Mouse (Mus musculus) left cerebral cortex, postnatal 10 days (tissue): ENCODE data around the gene Nup133. TPM values are rescaled to one million over a fixed set of nuclear protein-coding genes. Genes with fewer than 3 reads are reported as not detected.

Experiments
- DNase-seq, 2 experiments: peaks; one replicate each; pipeline ENCODE4 v3.0.0; 2021 to 2022; ENCODE audit warnings: low spot score in 2 of 2, mixed read lengths in 1 of 2; ENCODE audit errors: extremely low spot score in 1 of 2
- intact Hi-C: fragments of 180-260 bp; cut with DNase I; formaldehyde crosslinking; loops from one replicate; pipeline ENCODE4 v1.15.1; 2025
- total RNA-seq, 2 experiments: library from RNA; stranded (reverse); gene quantifications; 2 replicates each; pipeline ENCODE4 v1.2.3; 2021

The Nup133 gene
- total RNA-seq, 2 experiments from 2014 or later, result 24.8 to 25.4 TPM

DNA sequence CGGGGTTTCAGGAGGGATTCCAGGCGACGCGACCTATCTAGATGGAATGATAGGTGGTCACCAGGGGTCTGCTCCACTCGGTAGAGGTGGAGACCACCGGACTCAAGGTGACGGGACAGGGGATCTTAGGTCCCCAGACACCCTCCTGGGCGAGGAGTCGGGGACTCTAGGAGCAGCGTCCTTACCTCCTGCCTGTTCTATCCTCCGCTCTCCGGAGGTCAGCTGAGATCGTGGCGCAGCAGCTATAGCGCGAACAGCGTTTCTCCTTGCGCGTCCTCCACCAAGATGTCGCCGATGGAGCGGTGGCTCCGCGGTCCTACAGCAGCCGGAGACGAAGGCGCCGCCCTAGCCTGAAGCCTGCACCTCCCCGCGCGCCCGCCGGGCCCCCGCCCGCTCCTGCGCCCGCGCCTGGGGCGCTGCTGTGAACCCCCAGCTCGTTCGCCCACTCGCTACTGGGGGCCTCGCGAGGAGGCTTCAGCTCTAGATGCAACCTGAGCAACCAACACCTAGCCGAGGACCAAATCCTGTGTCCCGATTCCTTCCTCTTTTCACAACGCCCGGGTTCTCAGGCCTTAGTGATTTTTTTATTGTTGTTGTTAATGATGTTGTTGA is 89.3 kb downstream of the Nup133 start, which contains the start of gene Ccsap:
Gene Ccsap, minus strand, starts transcription at position 562 of the 612 bp plus-strand sequence.
- intact Hi-C loops, result loop anchor here (5.0 kb wide), 1 partner anchor 33 kb away; the partner anchor contains the start of gene Acta1
- DNase-seq, result peak; percentile 41 to 75

DNA sequence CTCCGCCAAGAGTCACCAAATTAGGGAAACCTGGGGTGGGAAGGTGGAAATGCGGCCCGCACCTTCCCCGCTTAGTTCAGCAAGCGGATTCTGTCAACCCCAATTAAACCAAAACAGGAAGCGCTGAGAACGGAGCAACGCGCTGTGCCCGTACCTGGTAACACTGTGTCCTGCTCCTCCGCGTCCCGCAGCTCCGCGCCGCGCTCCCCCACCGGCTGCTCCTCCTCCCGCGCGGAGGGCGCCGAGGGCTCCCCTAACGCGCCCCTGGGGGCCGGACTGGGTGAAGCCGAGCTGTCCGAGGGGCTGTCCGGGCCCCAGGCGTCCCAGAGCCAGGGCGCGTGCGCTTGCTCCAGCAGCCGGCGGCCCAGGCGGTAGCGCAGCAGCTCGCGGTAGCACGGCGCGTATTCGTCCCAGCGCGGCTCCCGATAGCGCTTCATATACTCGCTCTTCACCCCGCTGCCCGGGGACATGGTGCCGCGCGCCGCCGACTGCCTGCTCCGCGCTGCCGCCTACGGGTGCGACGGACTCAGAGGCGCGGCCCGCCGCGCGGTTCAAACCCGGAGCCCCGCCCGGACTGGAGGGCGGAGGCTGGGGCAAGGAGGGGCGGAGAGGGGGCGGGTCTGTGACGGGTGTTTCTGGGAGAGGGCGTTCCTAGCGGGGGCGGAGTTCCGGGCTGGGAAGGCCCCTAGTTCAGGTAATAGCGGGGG is 90.0 kb downstream of the Nup133 start:
- intact Hi-C loops, result loop anchor here (5.0 kb wide), 1 partner anchor 33 kb away; the partner anchor contains the start of gene Acta1

DNA sequence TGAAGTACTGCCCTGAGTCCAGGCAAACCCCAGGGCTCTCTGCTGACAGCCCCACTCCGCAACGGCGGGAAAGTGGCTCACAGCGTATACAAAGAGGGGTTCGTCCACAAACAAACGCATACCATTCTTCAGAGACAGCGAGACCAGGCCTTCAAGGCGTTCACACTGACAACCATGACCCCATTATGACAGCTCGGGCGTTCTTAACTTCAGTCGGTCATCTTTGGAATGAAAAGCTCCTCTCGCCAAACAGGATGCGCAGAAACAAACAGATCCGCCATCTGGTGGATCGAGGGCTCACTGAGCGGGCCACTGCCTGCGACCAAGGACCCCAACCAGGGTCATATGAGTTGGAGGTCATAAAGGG is 90.5 kb downstream of the Nup133 start:
- DNase-seq, result no peak
- intact Hi-C loops, result loop anchor here (5.0 kb wide), 1 partner anchor 34 kb away; the partner anchor contains the start of gene Acta1

More for the DNA sequence above, 90.0 kb downstream of the Nup133 start:
- peak; percentile 82 to 94 for DNase-seq

DNA sequence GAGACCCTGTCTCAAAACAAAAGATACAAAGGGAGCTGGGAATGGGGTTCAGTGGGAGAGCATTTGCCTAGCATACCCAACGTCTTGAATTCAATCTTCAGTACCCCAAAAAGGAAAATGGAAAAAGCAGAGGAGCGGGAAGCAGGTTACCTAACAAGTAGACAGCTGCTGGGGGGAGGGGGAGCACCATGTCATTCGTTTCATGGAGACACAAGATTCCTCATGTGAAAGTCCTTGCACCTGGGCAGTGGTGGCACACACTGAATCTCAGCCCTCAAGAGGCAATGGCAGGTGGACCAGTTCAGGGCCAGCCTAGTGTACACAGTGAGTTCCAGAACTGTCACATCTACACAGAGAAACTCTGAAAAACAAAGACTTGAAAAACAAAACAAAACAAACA is 91.7 kb downstream of the Nup133 start:
- DNase-seq, result peak in 1 of 2 experiments; percentile 54
- intact Hi-C loops, result loop anchor here (5.0 kb wide), 1 partner anchor 35 kb away; the partner anchor contains the start of gene Acta1

DNA sequence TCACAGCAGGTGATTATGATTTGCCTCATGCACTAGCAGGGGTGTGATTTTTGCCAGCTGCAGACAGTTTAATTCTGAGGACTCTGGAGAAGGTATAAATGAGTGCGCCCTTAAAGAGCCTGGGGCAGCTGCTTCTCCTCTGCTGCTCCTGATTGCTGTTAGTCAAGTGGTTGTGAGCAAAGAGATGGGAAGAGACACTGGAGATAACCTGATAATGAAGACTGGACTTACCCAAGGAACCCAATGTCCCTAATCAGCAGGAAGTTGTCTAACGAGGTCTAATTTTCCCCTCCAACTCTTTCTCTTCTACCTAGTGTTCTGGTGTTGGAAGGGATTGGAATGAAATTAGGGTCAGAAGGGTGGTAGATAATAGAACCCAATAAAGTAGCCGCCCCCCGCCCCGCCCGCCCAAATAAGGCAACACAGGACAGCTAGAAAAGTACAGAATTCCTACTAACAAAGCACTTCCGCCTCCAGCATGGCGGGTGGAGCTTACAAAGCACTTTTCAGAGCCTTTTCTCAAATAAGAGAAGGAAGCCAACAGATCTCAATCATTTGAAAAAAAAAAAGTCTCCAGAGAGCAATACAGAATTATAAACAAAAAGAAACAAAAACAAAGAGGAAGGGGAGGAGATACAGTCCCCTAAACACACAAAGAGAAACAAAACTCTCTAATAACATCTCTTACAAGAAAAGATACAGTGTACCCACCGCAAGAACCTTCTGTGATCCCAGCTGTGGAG is 94.2 kb downstream of the Nup133 start:
- intact Hi-C loops, result loop anchor here (5.0 kb wide), 1 partner anchor 37 kb away; the partner anchor contains the start of gene Acta1
- no peak for DNase-seq

DNA sequence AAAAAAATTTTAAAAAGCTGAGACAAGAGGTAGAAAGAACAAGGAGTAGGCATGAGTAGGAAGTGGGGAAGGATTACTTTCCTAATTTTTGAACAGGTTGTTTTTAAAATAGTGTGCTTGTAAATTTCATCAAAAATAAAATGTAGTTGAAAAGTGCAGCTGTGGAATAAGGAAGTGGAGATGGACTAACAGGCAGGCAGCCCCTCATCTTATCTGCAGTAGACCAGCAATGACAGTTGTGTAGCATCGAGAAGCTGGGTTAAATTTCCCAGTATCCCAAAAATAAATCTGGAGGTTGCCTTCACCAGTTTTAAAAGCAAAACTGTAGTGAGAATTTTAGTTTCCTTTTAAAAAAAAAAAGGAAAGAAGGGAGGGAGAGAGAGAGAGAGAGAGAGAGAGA is 94.8 kb downstream of the Nup133 start:
- DNase-seq, result no peak
- intact Hi-C loops, result no loop called here

DNA sequence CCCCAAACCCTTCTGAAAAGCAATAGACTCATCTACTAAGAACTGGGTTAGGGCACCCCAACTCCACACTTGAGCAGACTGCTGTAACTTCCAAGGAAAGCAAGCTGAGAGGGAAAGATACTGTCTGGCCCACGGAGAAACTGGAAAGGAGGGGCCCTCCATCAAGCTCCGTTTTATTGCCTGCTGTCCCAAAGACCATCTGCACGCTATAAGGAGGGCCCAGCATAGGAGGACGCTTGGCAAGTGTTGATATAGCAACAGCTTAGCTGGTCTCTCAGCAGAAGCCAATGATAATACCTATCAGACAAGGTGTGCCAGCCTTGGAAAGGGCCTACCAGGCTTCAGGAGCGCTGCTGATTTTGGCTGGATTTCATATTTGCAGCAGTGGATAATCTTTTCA is 97.5 kb downstream of the Nup133 start:
- intact Hi-C loops, result no loop called here
- DNase-seq, result no peak

DNA sequence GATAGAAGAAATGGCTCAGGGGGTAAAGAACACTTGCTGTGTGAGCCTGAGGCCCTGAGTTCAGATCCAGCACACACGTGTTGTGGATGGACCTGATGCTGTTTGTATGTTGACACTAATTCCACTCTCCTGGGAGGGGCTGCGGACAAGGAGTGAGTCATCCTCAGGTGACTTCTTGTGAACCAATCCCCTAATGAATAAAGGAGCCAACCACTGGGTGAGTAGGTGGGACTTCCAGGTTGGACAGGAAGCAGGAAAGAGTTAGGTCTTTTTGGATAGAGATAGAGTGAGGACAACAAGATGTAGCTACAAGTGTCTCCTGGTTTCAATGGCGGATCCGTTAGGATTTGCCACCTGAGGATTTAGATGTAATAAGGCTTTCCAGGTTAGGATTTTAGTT is 99.7 kb downstream of the Nup133 start:
- intact Hi-C loops, result no loop called here
- DNase-seq, result no peak

DNA sequence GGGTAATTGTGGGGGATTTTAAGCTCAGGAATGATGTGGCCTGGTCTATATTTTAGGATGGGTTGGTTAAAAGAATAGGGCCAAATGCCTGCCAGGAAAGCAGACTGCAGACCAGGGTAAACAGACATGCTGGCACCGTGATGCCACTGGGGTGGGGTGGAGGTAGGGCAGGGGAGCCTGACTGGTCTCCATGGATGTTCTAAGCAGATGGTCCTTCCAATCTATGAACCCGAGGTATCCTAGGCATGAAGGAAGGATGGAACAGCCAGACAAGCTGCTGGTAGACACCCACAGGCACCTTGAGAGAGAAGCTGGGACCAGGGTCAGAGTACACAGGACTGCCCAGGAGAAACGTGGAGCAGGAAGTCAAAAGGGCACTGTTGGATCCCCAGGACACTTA is 101.5 kb downstream of the Nup133 start:
- no peak for DNase-seq
- intact Hi-C loops, result no loop called here

Other genes with a start within 250 kb of the Nup133 start
- gene Rab4a, start 143.3 kb downstream of the Nup133 start, total RNA-seq, result 10 to 100 TPM; 61.3 to 63.1 TPM
- 10 to 100 TPM; 54.9 to 57.0 TPM for gene Ccsap, start 89.1 kb downstream of the Nup133 start, total RNA-seq
- 1 to 10 TPM; 7.1 to 8.7 TPM for gene Acta1, start 54.5 kb downstream of the Nup133 start, total RNA-seq
- 10 to 100 TPM; 16.4 to 20.0 TPM for gene Abcb10, start 33.9 kb upstream of the Nup133 start, total RNA-seq
- gene Taf5l, start 72.1 kb upstream of the Nup133 start, total RNA-seq, result 10 to 100 TPM; 23.7 to 25.2 TPM
- 10 to 100 TPM; 11.3 to 11.5 TPM for gene Urb2, start 72.2 kb upstream of the Nup133 start, total RNA-seq